Mouse (Mus musculus): ENCODE measurements around the gene Tbc1d24.
A peak's percentile ranks its signal among the peaks of the same experiment; 100 is the strongest.

Tbc1d24 gene

GRCm38 (mm10) chr17:24190934-24191333 is 14.4 kb downstream of the Tbc1d24 start:
- no peak for DNase-seq (ENCODE audit: extremely low read depth, low read depth)

GRCm38 (mm10) chr17:24174259-24174658 is 31.1 kb downstream of the Tbc1d24 start:
- no peak for DNase-seq (ENCODE audit: extremely low read depth, low read depth)

- DNase-seq (ENCODE audit: extremely low read depth, low read depth): peak; percentile 57
Measured at GRCm38 (mm10) chr17:24173423-24173822, 31.9 kb downstream of the Tbc1d24 start.

GRCm38 (mm10) chr17:24171738-24172137 is 33.6 kb downstream of the Tbc1d24 start:
- DNase-seq (ENCODE audit: extremely low read depth, low read depth): no peak

- DNase-seq (ENCODE audit: extremely low read depth, low read depth): peak; percentile 29
Measured at GRCm38 (mm10) chr17:24170729-24171128, 34.6 kb downstream of the Tbc1d24 start.

- no peak for DNase-seq (ENCODE audit: extremely low read depth, low read depth)
Measured at GRCm38 (mm10) chr17:24170125-24170524, 35.2 kb downstream of the Tbc1d24 start.

- DNase-seq (ENCODE audit: extremely low read depth, low read depth): peak; percentile 85
Measured at GRCm38 (mm10) chr17:24169317-24170065, 35.9 kb downstream of the Tbc1d24 start, which contains the start of gene Atp6v0c. Gene Atp6v0c (minus strand): TSS chr17:24169702.

- DNase-seq (ENCODE audit: extremely low read depth, low read depth): peak; percentile 53
Measured at GRCm38 (mm10) chr17:24168590-24169277, 36.6 kb downstream of the Tbc1d24 start.

- no peak for DNase-seq (ENCODE audit: extremely low read depth, low read depth)
Measured at GRCm38 (mm10) chr17:24167891-24168505, 37.4 kb downstream of the Tbc1d24 start.

- peak; percentile 30 for DNase-seq (ENCODE audit: extremely low read depth, low read depth)
Measured at GRCm38 (mm10) chr17:24167120-24167519, 38.2 kb downstream of the Tbc1d24 start.

GRCm38 (mm10) chr17:24164566-24165259 is 40.6 kb downstream of the Tbc1d24 start:
- DNase-seq (ENCODE audit: extremely low read depth, low read depth): no peak

GRCm38 (mm10) chr17:24163176-24163962 is 42.0 kb downstream of the Tbc1d24 start, which contains the start of gene Amdhd2:
Gene Amdhd2 (minus strand): TSS chr17:24163766.
- peak; percentile 85 for DNase-seq (ENCODE audit: extremely low read depth, low read depth)

- DNase-seq (ENCODE audit: extremely low read depth, low read depth): peak; percentile 17
Measured at GRCm38 (mm10) chr17:24162584-24163175, 42.7 kb downstream of the Tbc1d24 start.

- DNase-seq (ENCODE audit: extremely low read depth, low read depth): no peak
Measured at GRCm38 (mm10) chr17:24161466-24161865, 43.9 kb downstream of the Tbc1d24 start.

- no peak for DNase-seq (ENCODE audit: extremely low read depth, low read depth)
Measured at GRCm38 (mm10) chr17:24157526-24157925, 47.8 kb downstream of the Tbc1d24 start.

- no peak for DNase-seq (ENCODE audit: extremely low read depth, low read depth)
Measured at GRCm38 (mm10) chr17:24157121-24157520, 48.2 kb downstream of the Tbc1d24 start.

- DNase-seq (ENCODE audit: extremely low read depth, low read depth): no peak
Measured at GRCm38 (mm10) chr17:24156394-24156793, 49.0 kb downstream of the Tbc1d24 start.

GRCm38 (mm10) chr17:24155742-24156141 is 49.6 kb downstream of the Tbc1d24 start:
- no peak for DNase-seq (ENCODE audit: extremely low read depth, low read depth)

GRCm38 (mm10) chr17:24154463-24154862 is 50.9 kb downstream of the Tbc1d24 start:
- no peak for DNase-seq (ENCODE audit: extremely low read depth, low read depth)

- DNase-seq (ENCODE audit: extremely low read depth, low read depth): peak; percentile 84
Measured at GRCm38 (mm10) chr17:24151890-24152563, 53.3 kb downstream of the Tbc1d24 start.

Measured in MEL-GATA-1-ER (cell line).